Mouse (Mus musculus): ENCODE data around the gene Mical2. TPM values are rescaled to one million over a fixed set of nuclear protein-coding genes. Genes with fewer than 3 reads are reported as not detected.

The Mical2 gene
- total and polyA plus RNA-seq, 3 experiments, result not detected

DNA sequence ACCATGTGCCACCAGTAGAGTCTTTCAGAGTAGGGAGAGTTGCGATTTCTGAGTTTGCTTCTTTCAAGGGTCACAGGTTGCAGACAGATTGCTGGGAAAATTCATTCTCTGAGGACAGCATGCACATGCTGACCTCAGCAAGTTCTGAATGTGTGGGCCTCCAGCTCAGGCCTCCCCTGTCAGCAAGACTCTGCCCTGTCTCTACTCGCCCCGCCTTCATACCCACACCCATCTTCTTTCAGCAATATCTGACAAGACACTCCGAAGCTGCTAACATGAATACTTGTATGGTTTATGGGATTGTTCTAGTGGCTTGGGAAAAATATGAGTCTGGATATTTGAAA is 84.3 kb downstream of the Mical2 start:
- Histone ChIP-seq H3K27ac (ENCODE audit: control insufficient read depth, low read depth, low read length) (no peak overlapping the region), H3K36me3 (ENCODE audit: control insufficient read depth in 1 of 2, insufficient read depth in 2 of 2, low read length in 2 of 2) (no peaks in the 10 kb centered on the region), H3K9me3 (replicated peaks; ENCODE audit: insufficient read depth, low read length) (no peaks in the 10 kb centered on the region), H3K4me1 (ENCODE audit: control insufficient read depth in 1 of 2, insufficient read depth in 2 of 2, low read length in 2 of 2) (no peaks in the 10 kb centered on the region), H3K27me3 (ENCODE audit: control insufficient read depth in 1 of 2, insufficient read depth in 2 of 2, low read length in 2 of 2) (no peaks in the 10 kb centered on the region), H3K4me3 (ENCODE audit: control insufficient read depth in 1 of 2, insufficient read depth in 1 of 2, low read depth in 2 of 2, low read length in 2 of 2) (no peak overlapping the region), H3K79me2 (ENCODE audit: control insufficient read depth, insufficient read depth, low read length, poor library complexity) (no peaks in the 10 kb centered on the region), H3K9ac (ENCODE audit: control insufficient read depth, low read depth, low read length, poor library complexity, severe bottlenecking) (no peak overlapping the region)
- TF ChIP-seq CHD2 (IDR thresholded peaks at IDR 0.05; ENCODE audit: low read length) (no peak), TCF12 (IDR thresholded peaks at IDR 0.05; ENCODE audit: low read depth, low read length) (no peak), NELFE (IDR thresholded peaks at IDR 0.05; ENCODE audit: low read depth, low read length) (no peak), USF1 (IDR thresholded peaks at IDR 0.05; ENCODE audit: low read depth, low read length) (no peak), POLR2AphosphoS2 (IDR thresholded peaks at IDR 0.05; ENCODE audit: low read length) (no peak), SIN3A (IDR thresholded peaks at IDR 0.05; ENCODE audit: low read length) (no peak), MAX (IDR thresholded peaks at IDR 0.05; ENCODE audit: low read length) (no peak), POLR2A (IDR thresholded peaks at IDR 0.05; ENCODE audit: control insufficient read depth in 1 of 2, insufficient read depth in 1 of 2, low read depth in 1 of 2, low read length in 2 of 2, poor library complexity in 1 of 2) (no peak), ZMIZ1 (IDR thresholded peaks at IDR 0.05; ENCODE audit: low read depth, low read length) (no peak), KAT2A (conservative IDR thresholded peaks at IDR 0.05; ENCODE audit: low read depth, low read length) (no peak)
- no peak for DNase-seq (ENCODE audit: low read depth, low spot score)

- Histone ChIP-seq H3K27ac (ENCODE audit: control insufficient read depth, low read depth, low read length) (no peak overlapping the region), H3K27me3 (ENCODE audit: control insufficient read depth in 1 of 2, insufficient read depth in 2 of 2, low read length in 2 of 2) (no peaks in the 10 kb centered on the region), H3K4me3 (ENCODE audit: control insufficient read depth in 1 of 2, insufficient read depth in 1 of 2, low read depth in 2 of 2, low read length in 2 of 2) (no peak overlapping the region), H3K36me3 (ENCODE audit: control insufficient read depth in 1 of 2, insufficient read depth in 2 of 2, low read length in 2 of 2) (no peaks in the 10 kb centered on the region), H3K4me1 (ENCODE audit: control insufficient read depth in 1 of 2, insufficient read depth in 2 of 2, low read length in 2 of 2) (no peaks in the 10 kb centered on the region), H3K79me2 (ENCODE audit: control insufficient read depth, insufficient read depth, low read length, poor library complexity) (no peaks in the 10 kb centered on the region), H3K9ac (ENCODE audit: control insufficient read depth, low read depth, low read length, poor library complexity, severe bottlenecking) (no peak overlapping the region), H3K9me3 (replicated peaks; ENCODE audit: insufficient read depth, low read length) (no peaks in the 10 kb centered on the region)
- DNase-seq (ENCODE audit: low read depth, low spot score), result no peak
- TF ChIP-seq JUND (IDR thresholded peaks at IDR 0.05; ENCODE audit: low read depth, low read length), result no peak
- no peak for TF ChIP-seq MAX (IDR thresholded peaks at IDR 0.05; ENCODE audit: low read length)
- no peak for TF ChIP-seq USF1 (IDR thresholded peaks at IDR 0.05; ENCODE audit: low read depth, low read length)
- no peak for TF ChIP-seq RAD21 (IDR thresholded peaks at IDR 0.05; ENCODE audit: low read depth, low read length)
- TF ChIP-seq USF2 (IDR thresholded peaks at IDR 0.05; ENCODE audit: borderline replicate concordance in 1 of 2, insufficient read depth in 1 of 2, low read depth in 1 of 2, low read length in 2 of 2), result no peak
- TF ChIP-seq MAZ (IDR thresholded peaks at IDR 0.05; ENCODE audit: low read depth, low read length), result no peak
- no peak for TF ChIP-seq MAFK (IDR thresholded peaks at IDR 0.05; ENCODE audit: borderline replicate concordance, low read depth, low read length)
- TF ChIP-seq ELF1 (IDR thresholded peaks at IDR 0.05; ENCODE audit: low read depth, low read length), result no peak
- no peak for TF ChIP-seq POLR2A (IDR thresholded peaks at IDR 0.05; ENCODE audit: control insufficient read depth in 1 of 2, insufficient read depth in 1 of 2, low read depth in 1 of 2, low read length in 2 of 2, poor library complexity in 1 of 2)
- TF ChIP-seq EP300 (IDR thresholded peaks at IDR 0.05; ENCODE audit: low read depth in 1 of 2, low read length in 2 of 2), result no peak
- TF ChIP-seq CTCF (IDR thresholded peaks at IDR 0.05 in 2 of 3, conservative IDR thresholded peaks at IDR 0.05 in 1 of 3; ENCODE audit: control insufficient read depth in 1 of 3, insufficient read depth in 1 of 3, low read depth in 2 of 3, low read length in 3 of 3, poor library complexity in 1 of 3, severe bottlenecking in 1 of 3), result no peak
Measured at GRCm38 (mm10) chr7:112313211-112313610, 87.6 kb downstream of the Mical2 start.
